Mouse (Mus musculus): ENCODE measurements around the gene Hoxb4. TPM values are rescaled to one million over a fixed set of nuclear protein-coding genes. Genes with fewer than 3 reads are reported as not detected.

Hoxb4 gene
- 4.3 and 4.4 TPM in 2 replicates for polyA plus RNA-seq (2015; fragmentation: Nextera tagmentation; extraction: Ambion mirVana)

GRCm38 (mm10) chr11:96317608-96318367 is at the start of gene Hoxb4:
Hoxb4 (plus strand) TSS chr11:96318267.
- 3% methylated on average over 28 of the region's 28 CpGs for WGBS
- peak within 1 kb of the TSS; percentile 77 for H3K9ac ChIP-seq
- H3K4me2 ChIP-seq = peak within 1 kb of the TSS; percentile 70
- peak; percentile 4; the same call in 1 of the 2 replicates for ATAC-seq (ENCODE audit: borderline replicate concordance, extremely low read depth, low FRiP score, low TSS enrichment)
- peak within 1 kb of the TSS; percentile 58 for H3K4me3 ChIP-seq
- no peaks in the 10 kb centered on the region for H3K36me3 ChIP-seq
- H3K27me3 ChIP-seq = peaks cover 71% of the 10 kb centered on the region
- no peaks in the 10 kb centered on the region for H3K9me3 ChIP-seq
- peaks cover 28% of the 10 kb centered on the region; the same call in 1 of the 2 replicates for H3K4me1 ChIP-seq
- H3K27ac ChIP-seq = peak within 1 kb of the TSS; percentile 99

- Histone ChIP-seq H3K9me3 (no peaks in the 10 kb centered on the region), H3K27ac (no peak overlapping the region), H3K4me3 (no peak overlapping the region), H3K36me3 (no peaks in the 10 kb centered on the region), H3K9ac (no peak overlapping the region), H3K4me1 (peaks cover 34% of the 10 kb centered on the region), H3K4me2 (no peak overlapping the region), H3K27me3 (peaks cover 99% of the 10 kb centered on the region)
- no peak; the same call in 1 of the 2 replicates for ATAC-seq (ENCODE audit: borderline replicate concordance, extremely low read depth, low FRiP score, low TSS enrichment)
- WGBS = 2% methylated on average over 19 of the region's 19 CpGs
Observed at GRCm38 (mm10) chr11:96269869-96270268, 48.2 kb upstream of the Hoxb4 start.

- no peaks in the 10 kb centered on the region for H3K36me3 ChIP-seq
- H3K9me3 ChIP-seq = no peaks in the 10 kb centered on the region
- H3K4me3 ChIP-seq = peak within 1 kb of the TSS; percentile 36
- no peak within 1 kb of the TSS for H3K9ac ChIP-seq
- H3K4me1 ChIP-seq = peaks cover 34% of the 10 kb centered on the region
- under 1% methylated on average over 36 of the region's 40 CpGs for WGBS
- peak within 1 kb of the TSS; percentile 57 for H3K4me2 ChIP-seq
- no peak for ATAC-seq (ENCODE audit: borderline replicate concordance, extremely low read depth, low FRiP score, low TSS enrichment)
- H3K27me3 ChIP-seq = peaks cover 99% of the 10 kb centered on the region
- no peak within 1 kb of the TSS for H3K27ac ChIP-seq
Observed at GRCm38 (mm10) chr11:96270996-96271540, 47.0 kb upstream of the Hoxb4 start, which contains the start of gene Hoxb9. Hoxb9 (plus strand) TSS chr11:96271457.

GRCm38 (mm10) chr11:96271541-96272011 is 46.5 kb upstream of the Hoxb4 start:
- H3K4me2 ChIP-seq = peak overlapping the region; percentile 57
- H3K4me3 ChIP-seq = peak overlapping the region; percentile 36
- peaks cover 99% of the 10 kb centered on the region for H3K27me3 ChIP-seq
- H3K27ac ChIP-seq = no peak overlapping the region
- H3K9me3 ChIP-seq = no peaks in the 10 kb centered on the region
- H3K9ac ChIP-seq = no peak overlapping the region
- H3K36me3 ChIP-seq = no peaks in the 10 kb centered on the region
- WGBS = under 1% methylated on average over 52 of the region's 52 CpGs
- peaks cover 34% of the 10 kb centered on the region for H3K4me1 ChIP-seq
- peak; percentile 60; the same call in 1 of the 2 replicates for ATAC-seq (ENCODE audit: borderline replicate concordance, extremely low read depth, low FRiP score, low TSS enrichment)

GRCm38 (mm10) chr11:96272024-96272921 is 45.8 kb upstream of the Hoxb4 start:
- no peak for ATAC-seq (ENCODE audit: borderline replicate concordance, extremely low read depth, low FRiP score, low TSS enrichment)
- no peak overlapping the region for H3K9ac ChIP-seq
- peak overlapping the region; percentile 36 for H3K4me3 ChIP-seq
- H3K4me2 ChIP-seq = peak overlapping the region; percentile 57
- no peak overlapping the region for H3K27ac ChIP-seq
- peaks cover 34% of the 10 kb centered on the region for H3K4me1 ChIP-seq
- peaks cover 99% of the 10 kb centered on the region for H3K27me3 ChIP-seq
- no peaks in the 10 kb centered on the region for H3K36me3 ChIP-seq
- under 1% methylated on average over 56 of the region's 58 CpGs for WGBS
- no peaks in the 10 kb centered on the region for H3K9me3 ChIP-seq

GRCm38 (mm10) chr11:96274428-96274827 is 43.6 kb upstream of the Hoxb4 start:
- 5% methylated on average over 10 of the region's 10 CpGs for WGBS
- peaks cover 33% of the 10 kb centered on the region for H3K4me1 ChIP-seq
- peaks cover 99% of the 10 kb centered on the region for H3K27me3 ChIP-seq

GRCm38 (mm10) chr11:96275896-96276295 is 42.2 kb upstream of the Hoxb4 start:
- no peak overlapping the region for H3K27ac ChIP-seq
- WGBS = 8% methylated on average over 4 of the region's 4 CpGs
- ATAC-seq (ENCODE audit: borderline replicate concordance, extremely low read depth, low FRiP score, low TSS enrichment) = no peak
- H3K27me3 ChIP-seq = peaks cover 99% of the 10 kb centered on the region
- H3K4me3 ChIP-seq = no peak overlapping the region
- H3K36me3 ChIP-seq = no peaks in the 10 kb centered on the region
- H3K9ac ChIP-seq = no peak overlapping the region
- H3K4me1 ChIP-seq = peaks cover 21% of the 10 kb centered on the region
- no peaks in the 10 kb centered on the region for H3K9me3 ChIP-seq
- no peak overlapping the region for H3K4me2 ChIP-seq

More at GRCm38 (mm10) chr11:96274428-96274827, 43.6 kb upstream of the Hoxb4 start:
- Histone ChIP-seq H3K9me3 (no peaks in the 10 kb centered on the region), H3K4me2 (no peak overlapping the region), H3K4me3 (no peak overlapping the region), H3K27ac (no peak overlapping the region), H3K9ac (no peak overlapping the region), H3K36me3 (no peaks in the 10 kb centered on the region)
- ATAC-seq (ENCODE audit: borderline replicate concordance, extremely low read depth, low FRiP score, low TSS enrichment) = no peak

GRCm38 (mm10) chr11:96277151-96278044 is 40.7 kb upstream of the Hoxb4 start:
- peaks cover 6% of the 10 kb centered on the region for H3K4me1 ChIP-seq
- H3K36me3 ChIP-seq = no peaks in the 10 kb centered on the region
- WGBS = 4% methylated on average over 35 of the region's 35 CpGs
- no peak overlapping the region for H3K27ac ChIP-seq
- ATAC-seq (ENCODE audit: borderline replicate concordance, extremely low read depth, low FRiP score, low TSS enrichment) = no peak
- H3K27me3 ChIP-seq = peaks cover 98% of the 10 kb centered on the region
- no peaks in the 10 kb centered on the region for H3K9me3 ChIP-seq
- 0 out of 2 replicates have a peak overlapping the region, but pooled peaks have one; percentile 1 for H3K4me3 ChIP-seq
- H3K4me2 ChIP-seq = peak overlapping the region; percentile 23; the same call in 1 of the 2 replicates
- H3K9ac ChIP-seq = no peak overlapping the region

GRCm38 (mm10) chr11:96278324-96278723 is 39.7 kb upstream of the Hoxb4 start:
- no peaks in the 10 kb centered on the region for H3K9me3 ChIP-seq
- no peak overlapping the region for H3K9ac ChIP-seq
- H3K4me3 ChIP-seq = no peak overlapping the region
- H3K27ac ChIP-seq = no peak overlapping the region
- H3K4me2 ChIP-seq = no peak overlapping the region
- H3K36me3 ChIP-seq = no peaks in the 10 kb centered on the region
- WGBS = 19% methylated on average over 14 of the region's 14 CpGs
- peaks cover 6% of the 10 kb centered on the region; the same call in 1 of the 2 replicates for H3K4me1 ChIP-seq
- ATAC-seq (ENCODE audit: borderline replicate concordance, extremely low read depth, low FRiP score, low TSS enrichment) = no peak
- peaks cover 98% of the 10 kb centered on the region for H3K27me3 ChIP-seq

- H3K27ac ChIP-seq = no peak overlapping the region
- under 1% methylated on average over 9 of the region's 9 CpGs for WGBS
- H3K4me1 ChIP-seq = peaks cover 10% of the 10 kb centered on the region; the same call in 1 of the 2 replicates
- H3K9me3 ChIP-seq = no peaks in the 10 kb centered on the region
- H3K36me3 ChIP-seq = no peaks in the 10 kb centered on the region
- ATAC-seq (ENCODE audit: borderline replicate concordance, extremely low read depth, low FRiP score, low TSS enrichment) = no peak
- no peak overlapping the region for H3K4me3 ChIP-seq
- H3K27me3 ChIP-seq = peaks cover 96% of the 10 kb centered on the region
- no peak overlapping the region for H3K4me2 ChIP-seq
- H3K9ac ChIP-seq = no peak overlapping the region
Observed at GRCm38 (mm10) chr11:96278773-96279172, 39.3 kb upstream of the Hoxb4 start.
